Mouse (Mus musculus): Measurements from ENCODE around the gene 1700042G07Rik.

- TF ChIP-seq POLR2A (IDR thresholded peaks at IDR 0.05; ENCODE audit: borderline replicate concordance, low read depth, low read length) (no peak), CTCF (IDR thresholded peaks at IDR 0.05; ENCODE audit: low read depth, low read length) (no peak)
Observed at GRCm38 (mm10) chr4:116157882-116158281, 15.3 kb upstream of the 1700042G07Rik start.

All from bone marrow macrophage, adult 2 months (primary cell).